Mouse (Mus musculus): ENCODE measurements around the gene Hc.
A peak's percentile ranks its signal among the peaks of the same experiment; 100 is the strongest.

- TF ChIP-seq TCF12 (IDR thresholded peaks at IDR 0.05; ENCODE audit: low read depth, low read length) (peak; percentile 39; the same call in 1 of the 2 replicates), POLR2A (IDR thresholded peaks at IDR 0.05; ENCODE audit: low read depth, low read length) (peak; percentile 39; the same call in 1 of the 2 replicates), EP300 (IDR thresholded peaks at IDR 0.05; ENCODE audit: low read length) (no peak), PAX5 (IDR thresholded peaks at IDR 0.05; ENCODE audit: low read length) (no peak), USF1 (IDR thresholded peaks at IDR 0.05; ENCODE audit: low read depth, low read length) (no peak), ELF1 (IDR thresholded peaks at IDR 0.05; ENCODE audit: low read depth, low read length) (no peak), MEF2A (IDR thresholded peaks at IDR 0.05; ENCODE audit: borderline replicate concordance, low read depth, low read length) (no peak), SIN3A (IDR thresholded peaks at IDR 0.05; ENCODE audit: low read length) (0 out of 2 replicates have a peak, but pooled peaks have one; percentile 39)
Measured at GRCm38 (mm10) chr2:34961481-34962036, 99.7 kb downstream of the Hc start, which contains the start of gene Traf1.
